In genomic region chr13:68553391-68553790, GRCm38 (mm10) we compare ENCODE assay signal across 9 mouse cellular contexts. TPM values are rescaled to one million over a fixed set of nuclear protein-coding genes. Genes with fewer than 3 reads are reported as not detected.
DNase-seq lines count a peak whose midpoint lies in the region; ATAC-seq and TF ChIP-seq lines count a peak whose summit lies in the region.
"Not testable (repeated sequence)": the region's sequence is repeated elsewhere in the genome, so short reads cannot be mapped to it uniquely, and the experiment has no call there.
"Had no signal": no experiment of that assay in that cellular context is flagged by ENCODE, and none has a peak within 500 bp of the region (broad histone marks: within the 10 kb centered on the region; RNA-seq: fewer than 3 reads in every experiment).

No protein-coding gene starts in this region.

- not testable (repeated sequence) for H3K4me2 ChIP-seq in hindbrain, postnatal 0 days (ENCODE audit: low read depth, low read length); lung, postnatal 0 days (replicated peaks; ENCODE audit: low read depth, low read length); neural tube, embryonic 11.5 days (ENCODE audit: low read depth)

- H3K9me3 ChIP-seq in heart, embryonic 10.5 days; hindbrain, postnatal 0 days (ENCODE audit: low read length); lung, postnatal 0 days (ENCODE audit: low read length); neural tube, embryonic 11.5 days (ENCODE audit: control insufficient read depth, low read length): not testable (repeated sequence)

- not testable (repeated sequence) for H3K27me3 ChIP-seq in heart, embryonic 10.5 days (ENCODE audit: insufficient read depth, poor library complexity, severe bottlenecking); hindbrain, postnatal 0 days (ENCODE audit: insufficient read depth, low read length); lung, postnatal 0 days (replicated peaks; ENCODE audit: insufficient read depth, low read length); neural tube, embryonic 11.5 days (ENCODE audit: control insufficient read depth, insufficient read depth, low read length)

- WGBS in heart, embryonic 10.5 days: 33% methylated on average over 5 of the region's 6 CpGs
- WGBS in hindbrain, postnatal 0 days: 27% methylated on average over 4 of the region's 6 CpGs
- 18% methylated on average over 4 of the region's 6 CpGs for WGBS in lung, postnatal 0 days
- 35% methylated on average over 4 of the region's 6 CpGs for WGBS in neural tube, embryonic 11.5 days

- H3K36me3 ChIP-seq in heart, embryonic 10.5 days; hindbrain, postnatal 0 days (ENCODE audit: insufficient read depth, low read length); lung, postnatal 0 days (ENCODE audit: insufficient read depth, low read length); neural tube, embryonic 11.5 days (ENCODE audit: control insufficient read depth, insufficient read depth, low read length): not testable (repeated sequence)

- H3K27ac ChIP-seq in heart, embryonic 10.5 days; hindbrain, postnatal 0 days; lung, postnatal 0 days (ENCODE audit: low read length); neural tube, embryonic 11.5 days (ENCODE audit: low read depth, low read length): not testable (repeated sequence)

- not testable (repeated sequence) for H3K9ac ChIP-seq in hindbrain, postnatal 0 days (replicated peaks; ENCODE audit: low read length); lung, postnatal 0 days (replicated peaks; ENCODE audit: low read depth); neural tube, embryonic 11.5 days (ENCODE audit: low read length)

- peak; percentile 74 for TF ChIP-seq CTCF in hindbrain, postnatal 0 days (IDR thresholded peaks at IDR 0.05; ENCODE audit: low read depth)
- peak; percentile 59 for TF ChIP-seq CTCF in lung, postnatal 0 days (IDR thresholded peaks at IDR 0.05)

- not testable (repeated sequence) for H3K4me1 ChIP-seq in heart, embryonic 10.5 days; hindbrain, postnatal 0 days (ENCODE audit: insufficient read depth, low read length); lung, postnatal 0 days (ENCODE audit: insufficient read depth, low read depth, low read length); neural tube, embryonic 11.5 days (ENCODE audit: control insufficient read depth, insufficient read depth, low read length)

- H3K4me3 ChIP-seq in heart, embryonic 10.5 days; hindbrain, postnatal 0 days (ENCODE audit: low read length); lung, postnatal 0 days (ENCODE audit: low read depth, low read length); neural tube, embryonic 11.5 days (ENCODE audit: low read depth, low read length): not testable (repeated sequence)

- not testable (repeated sequence) for TF ChIP-seq EP300 in lung, postnatal 0 days (IDR thresholded peaks at IDR 0.05)

- DNase-seq in brain, adult 2 months (ENCODE audit: low read depth, low spot score): peak; percentile 61
- peak; percentile 17 for DNase-seq in embryo, embryonic 9.5 days (ENCODE audit: extremely low spot score)
- peak; percentile 66 for DNase-seq in heart, embryonic 10.5 days (ENCODE audit: low spot score)
- peak; percentile 71 for DNase-seq in hindbrain, postnatal 0 days (ENCODE audit: low spot score)
- peak; percentile 19 to 28 for DNase-seq in left cerebral cortex, adult 18-20 months (ENCODE audit: low spot score in 2 of 2)
- DNase-seq in lung, postnatal 0 days (ENCODE audit: low spot score): peak; percentile 40
- peak; percentile 24 for DNase-seq in neural tube, embryonic 11.5 days (ENCODE audit: low spot score)

- peak; percentile 83 for ATAC-seq in hindbrain, postnatal 0 days
- not testable (repeated sequence) for ATAC-seq in lung, postnatal 0 days; neural tube, embryonic 11.5 days (ENCODE audit: insufficient read depth, low FRiP score, low TSS enrichment)

RNA-seq across cellular contexts. Expression of gene Mtrr, which starts 28.6 kb away (rescaled TPM):
- 28.9 and 32.1 TPM in 2 replicates for polyA plus RNA-seq in heart, embryonic 10.5 days (2016; fragmentation: Nextera tagmentation; extraction: Ambion mirVana)
- 10.1 and 18.0 TPM in 2 replicates for total RNA-seq in hindbrain, postnatal 0 days (2014; rRNA removed)
- 8.2 and 10.3 TPM in 2 replicates for polyA plus RNA-seq in hindbrain, postnatal 0 days (2015; fragmentation: Nextera tagmentation; extraction: Ambion mirVana)
- total RNA-seq in left cerebral cortex, adult 18-20 months (2021): 10 to 100 TPM; 17.7 to 19.7 TPM
- 9.7 and 10.7 TPM in 2 replicates for polyA plus RNA-seq in lung, postnatal 0 days (2015; fragmentation: Nextera tagmentation; extraction: Ambion mirVana)
- 16.9 and 21.3 TPM in 2 replicates for polyA plus RNA-seq in neural tube, embryonic 11.5 days (2014; fragmentation: Nextera tagmentation; extraction: Ambion mirVana)

RNA-seq across cellular contexts. Expression of gene Fastkd3, which starts 28.6 kb away (rescaled TPM):
- 30.3 and 32.9 TPM in 2 replicates for polyA plus RNA-seq in heart, embryonic 10.5 days (2016; fragmentation: Nextera tagmentation; extraction: Ambion mirVana)
- 11.3 and 13.9 TPM in 2 replicates for total RNA-seq in hindbrain, postnatal 0 days (2014; rRNA removed)
- polyA plus RNA-seq in hindbrain, postnatal 0 days (2015; fragmentation: Nextera tagmentation; extraction: Ambion mirVana): 19.2 and 20.7 TPM in 2 replicates
- 10 to 100 TPM; 14.8 to 17.4 TPM for total RNA-seq in left cerebral cortex, adult 18-20 months (2021)
- polyA plus RNA-seq in lung, postnatal 0 days (2015; fragmentation: Nextera tagmentation; extraction: Ambion mirVana): 14.1 and 14.4 TPM in 2 replicates
- 36.7 and 37.3 TPM in 2 replicates for polyA plus RNA-seq in neural tube, embryonic 11.5 days (2014; fragmentation: Nextera tagmentation; extraction: Ambion mirVana)

RNA-seq across cellular contexts. Expression of gene 1700001L19Rik, which starts 43.8 kb away (rescaled TPM):
- 0.28 and 0.39 TPM in 2 replicates for polyA plus RNA-seq in heart, embryonic 10.5 days (2016; fragmentation: Nextera tagmentation; extraction: Ambion mirVana)
- total RNA-seq in hindbrain, postnatal 0 days (2014; rRNA removed): 3.3 and 8.3 TPM in 2 replicates
- polyA plus RNA-seq in hindbrain, postnatal 0 days (2015; fragmentation: Nextera tagmentation; extraction: Ambion mirVana): 13.5 and 14.0 TPM in 2 replicates
- total RNA-seq in left cerebral cortex, adult 18-20 months (2021): 10 to 100 TPM; 21.4 to 23.0 TPM
- polyA plus RNA-seq in lung, postnatal 0 days (2015; fragmentation: Nextera tagmentation; extraction: Ambion mirVana): 4.5 and 5.2 TPM in 2 replicates
- polyA plus RNA-seq in neural tube, embryonic 11.5 days (2014; fragmentation: Nextera tagmentation; extraction: Ambion mirVana): 1.3 TPM in 2 replicates
- total RNA-seq: gastrocnemius, postnatal 36 days had no signal
- polyA plus RNA-seq: spleen, adult 2 months had no signal

Comparison
In these comparisons a context has a peak if more than half of its experiments do, and no peak if none do; other contexts are left out.
1. DNase-seq: peak in every context shown above with its lines; median percentile 71 in hindbrain, postnatal 0 days; 66 in heart, embryonic 10.5 days; 61 in brain, adult 2 months; 40 in lung, postnatal 0 days; 24 in neural tube, embryonic 11.5 days; 24 in left cerebral cortex, adult 18-20 months; 17 in embryo, embryonic 9.5 days.